Mouse (Mus musculus): ENCODE data around the gene Mtcl1. TPM values are rescaled to one million over a fixed set of nuclear protein-coding genes. Genes with fewer than 3 reads are reported as not detected.

Mtcl1 gene
- polyA plus RNA-seq, 1 experiment: 35.6 TPM

Other genes starting within 250 kb of the Mtcl1 start
- gene Rab12, start 70.0 kb upstream of the Mtcl1 start, polyA plus RNA-seq (2012; rRNA removed): 119 and 127 TPM in 2 replicates
- not detected in 2 replicates for gene Themis3, start 144.9 kb upstream of the Mtcl1 start, polyA plus RNA-seq (2012; rRNA removed)

Measured in frontal cortex, adult 2 months (tissue).